In the genomic region with DNA sequence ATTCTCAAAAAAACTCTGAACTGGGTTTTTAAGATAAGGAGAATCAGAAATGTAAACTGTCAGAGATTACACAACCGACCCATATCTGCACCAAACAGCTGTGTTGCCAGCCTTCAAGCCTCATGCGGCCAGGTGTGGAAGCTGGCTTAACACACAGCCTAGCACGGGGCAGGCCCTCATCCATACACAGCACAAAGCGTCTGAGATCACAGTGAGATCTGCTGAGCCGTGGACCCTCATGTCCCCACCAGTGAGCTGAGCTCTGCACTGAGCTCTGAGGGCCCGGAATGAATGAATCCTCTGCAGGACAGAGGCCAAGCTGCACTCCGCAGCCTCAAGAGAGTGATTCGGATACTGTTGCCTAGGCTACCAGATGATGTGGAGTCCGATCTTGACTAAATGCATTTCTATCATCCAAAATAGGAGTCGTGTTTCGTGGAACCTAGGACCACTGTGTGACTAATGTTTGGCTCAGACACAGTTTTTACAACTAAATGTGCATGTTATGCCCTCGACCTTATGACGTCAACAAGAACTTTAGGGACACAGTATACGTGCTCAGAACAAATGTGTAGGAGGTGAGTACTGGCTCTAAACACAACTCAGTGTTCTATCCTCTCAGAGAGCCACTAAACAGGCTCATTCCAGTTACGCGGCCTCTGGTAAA, we compare ENCODE assay signal across 8 mouse cellular contexts. TPM values are rescaled to one million over a fixed set of nuclear protein-coding genes. Genes with fewer than 3 reads are reported as not detected.
DNase-seq lines count a peak whose midpoint lies in the region; ATAC-seq lines count a peak whose summit lies in the region.
"Had no signal": no experiment of that assay in that cellular context is flagged by ENCODE, and none has a peak within 500 bp of the region (broad histone marks: within the 10 kb centered on the region; RNA-seq: fewer than 3 reads in every experiment).

No protein-coding gene starts in this region.

- H3K9me3 ChIP-seq in neural tube, embryonic 11.5 days (ENCODE audit: control insufficient read depth, low read length): no peaks in the 10 kb centered on the region
- H3K9me3 ChIP-seq in liver, embryonic 13.5 days (replicated peaks): no peaks in the 10 kb centered on the region

- H3K9ac ChIP-seq in neural tube, embryonic 11.5 days (ENCODE audit: low read length): peak overlapping the region; percentile 16; the same call in 1 of the 2 replicates
- H3K9ac ChIP-seq in liver, embryonic 13.5 days: no peak overlapping the region

- H3K27me3 ChIP-seq in neural tube, embryonic 11.5 days (ENCODE audit: control insufficient read depth, insufficient read depth, low read length): no peaks in the 10 kb centered on the region
- no peaks in the 10 kb centered on the region for H3K27me3 ChIP-seq in liver, embryonic 13.5 days

- H3K4me3 ChIP-seq in neural tube, embryonic 11.5 days (ENCODE audit: low read depth, low read length): no peak overlapping the region
- H3K4me3 ChIP-seq in liver, embryonic 13.5 days (replicated peaks): no peak overlapping the region

- no peak overlapping the region for H3K27ac ChIP-seq in neural tube, embryonic 11.5 days (ENCODE audit: low read depth, low read length)
- peak overlapping the region; percentile 78 for H3K27ac ChIP-seq in liver, embryonic 13.5 days

- no peaks in the 10 kb centered on the region for H3K36me3 ChIP-seq in neural tube, embryonic 11.5 days (ENCODE audit: control insufficient read depth, insufficient read depth, low read length)
- peaks cover 33% of the 10 kb centered on the region for H3K36me3 ChIP-seq in liver, embryonic 13.5 days

- peaks cover 5% of the 10 kb centered on the region; the same call in 1 of the 2 replicates for H3K4me1 ChIP-seq in neural tube, embryonic 11.5 days (ENCODE audit: control insufficient read depth, insufficient read depth, low read length)
- H3K4me1 ChIP-seq in liver, embryonic 13.5 days (replicated peaks): peaks cover 41% of the 10 kb centered on the region

- WGBS in neural tube, embryonic 11.5 days: 70% methylated on average over 16 of the region's 16 CpGs
- WGBS in liver, embryonic 13.5 days (ENCODE audit: insufficient replicate concordance): 55% methylated on average over 16 of the region's 16 CpGs

- no peak for DNase-seq in neural tube, embryonic 11.5 days (ENCODE audit: low spot score)
- no peak for DNase-seq in neural tube, embryonic 10.5 days (ENCODE audit: extremely low spot score, low spot score)
- DNase-seq in liver, embryonic 13.5 days: peak; percentile 47
- DNase-seq in thymus, postnatal 25 days: peak; percentile 22
- DNase-seq in adrenal gland, adult 8-10 months: no peak
- DNase-seq in layer of hippocampus, postnatal 25 days (ENCODE audit: extremely low spot score in 1 of 2, low spot score in 1 of 2): no peak
- DNase-seq: cerebellum, postnatal 36 days had no signal

- no peak for ATAC-seq in neural tube, embryonic 11.5 days (ENCODE audit: insufficient read depth, low FRiP score, low TSS enrichment)
- peak; percentile 46 for ATAC-seq in granulocyte monocyte progenitor cell, adult 5-6 weeks (replicated peaks; ENCODE audit: poor library complexity, severe bottlenecking)
- ATAC-seq in liver, embryonic 13.5 days (ENCODE audit: low read depth): peak; percentile 83

- H3K4me2 ChIP-seq in neural tube, embryonic 11.5 days (ENCODE audit: low read depth): no peak overlapping the region
- H3K4me2 ChIP-seq in liver, embryonic 13.5 days: no peak overlapping the region

RNA-seq across cellular contexts. Expression of a gene that starts 27.6 kb away (rescaled TPM):
- polyA plus RNA-seq in neural tube, embryonic 11.5 days (2014; fragmentation: Nextera tagmentation; extraction: Ambion mirVana): 5.9 and 6.6 TPM in 2 replicates
- total RNA-seq in granulocyte monocyte progenitor cell, adult 5-6 weeks (2014; fragmentation: Nextera tagmentation): 81.3 and 84.3 TPM in 2 replicates
- total RNA-seq in granulocyte monocyte progenitor cell, adult 5-6 weeks (2017): 63.3 and 67.0 TPM in 2 replicates
- polyA plus RNA-seq in liver, embryonic 13.5 days (2015; fragmentation: Nextera tagmentation; extraction: Ambion mirVana): 3.9 and 4.4 TPM in 2 replicates
- total RNA-seq in adrenal gland, adult 8-10 months (2022): 100 to 1,000 TPM; 171 to 211 (median 198) TPM
- 1 to 10 TPM; 8.9 TPM for total RNA-seq in layer of hippocampus, postnatal 25 days (2021)

Comparison
In these comparisons a context has a peak if more than half of its experiments do, and no peak if none do; other contexts are left out.
1. DNase-seq: peak in liver, embryonic 13.5 days (single experiment) and thymus, postnatal 25 days (single experiment); none in neural tube, embryonic 11.5 days (single experiment), neural tube, embryonic 10.5 days (single experiment), adrenal gland, adult 8-10 months (single experiment) and layer of hippocampus, postnatal 25 days (0 of 2).
2. RNA of a gene that starts 27.6 kb away (total RNA-seq): 171 to 211 TPM in adrenal gland, adult 8-10 months and 63.3 to 84.3 TPM in granulocyte monocyte progenitor cell, adult 5-6 weeks; 8.9 TPM in layer of hippocampus, postnatal 25 days; every median in the first group is over 4 times any median in the second.